Mouse (Mus musculus) hindbrain, embryonic 16.5 days (tissue): ENCODE data around the gene Cacng1. TPM values are rescaled to one million over a fixed set of nuclear protein-coding genes. Genes with fewer than 3 reads are reported as not detected.

Experiments
- ATAC-seq: fragments of 200-750 bp; cut with Nextera tagmentation; 2 replicates; pipeline ENCODE4 v1.8.0; 2017; ENCODE audit warnings: moderate TSS enrichment, moderate library complexity
- H3K27ac ChIP-seq: fragments of 300-500 bp; sonication (generic); 2 replicates; pipeline ENCODE4 v1.5.1; 2014; ENCODE audit warnings: low read depth, mild to moderate bottlenecking, control low read depth, low read length, moderate library complexity
- H3K27me3 ChIP-seq: fragments of 300-500 bp; sonication (generic); replicated peaks from 2 replicates; pipeline ENCODE4 v1.6.1; 2014; ENCODE audit warnings: low read length; ENCODE audit not compliant: control insufficient read depth, insufficient read depth
- H3K36me3 ChIP-seq: fragments of 300-500 bp; sonication (generic); 2 replicates; pipeline ENCODE4 v1.6.1; 2014; ENCODE audit warnings: mild to moderate bottlenecking, low read length, moderate library complexity, mixed read lengths; ENCODE audit not compliant: control insufficient read depth, insufficient read depth
- H3K4me1 ChIP-seq: fragments of 300-500 bp; sonication (generic); 2 replicates; pipeline ENCODE4 v1.6.1; 2014; ENCODE audit warnings: low read depth, low read length; ENCODE audit not compliant: control insufficient read depth, insufficient read depth
- H3K4me2 ChIP-seq: fragments of 300-500 bp; sonication (generic); 2 replicates; pipeline ENCODE4 v1.6.1; 2014; ENCODE audit warnings: mild to moderate bottlenecking, low read length, control low read depth, moderate library complexity
- H3K4me3 ChIP-seq: fragments of 300-500 bp; sonication (generic); 2 replicates; pipeline ENCODE4 v1.5.1; 2014; ENCODE audit warnings: mild to moderate bottlenecking, low read length, control low read depth, moderate library complexity
- H3K9ac ChIP-seq: fragments of 300-500 bp; sonication (generic); 2 replicates; pipeline ENCODE4 v1.6.1; 2014; ENCODE audit warnings: low read depth, mild to moderate bottlenecking, control low read depth, low read length, moderate library complexity
- H3K9me3 ChIP-seq: fragments of 300-500 bp; sonication (generic); 2 replicates; pipeline ENCODE4 v1.6.1; 2014; ENCODE audit warnings: mild to moderate bottlenecking, low read length, moderate library complexity; ENCODE audit not compliant: control insufficient read depth
- WGBS: fragments of 180-500 bp; shearing (Covaris S2); extraction: QIAGEN DNeasy Blood & Tissue Kit; methylation state at CpG from one replicate; pipeline ENCODE4 v1.1.7; 2014; 5-methylcytosine and 5-hydroxymethylcytosine counted together
- polyA plus RNA-seq: library from polyadenylated mRNA; unstranded; fragments of >200 nt; fragmentation: Nextera tagmentation; extraction: Ambion mirVana; gene quantifications from 2 replicates; pipeline ENCODE4 v1.2.1, GENCODE M21; 2015

Cacng1 gene
- polyA plus RNA-seq, 1 experiment from 2014 or later = 0.29 TPM

DNA sequence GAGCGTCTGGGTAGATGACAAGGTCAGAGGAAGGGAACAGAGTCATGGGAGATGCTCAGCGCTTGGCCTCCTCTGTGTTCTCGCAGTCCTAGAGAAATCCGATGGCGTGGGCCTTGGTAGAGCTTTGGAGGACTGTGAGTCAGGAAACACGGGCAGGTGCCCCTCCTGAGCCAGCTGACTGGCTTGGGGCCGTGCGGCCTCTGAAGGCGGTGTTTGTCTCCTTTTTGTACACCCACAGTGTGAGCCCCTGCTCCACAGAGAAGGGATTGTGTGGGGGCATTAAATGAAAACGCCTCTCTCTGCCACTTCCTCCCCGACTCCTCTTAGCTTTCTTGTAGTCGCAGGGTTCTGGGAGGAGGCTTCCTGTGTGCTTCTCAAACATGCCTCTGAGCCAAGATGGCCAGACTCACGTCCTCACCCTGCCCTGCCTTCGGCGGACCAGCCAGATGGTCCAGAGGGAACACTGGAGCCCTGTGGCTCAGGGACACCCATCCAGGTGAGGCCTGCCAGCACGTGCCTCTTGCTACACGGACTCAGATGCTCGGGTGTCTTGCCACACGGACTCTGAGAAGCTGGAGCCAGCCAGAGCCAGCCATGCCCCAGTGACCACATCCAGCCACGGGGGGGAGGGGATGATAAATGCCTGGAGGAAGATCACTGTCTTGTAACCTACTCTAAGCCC, 22.2 kb upstream of the Cacng1 start:
- no peaks in the 10 kb centered on the region for H3K9me3 ChIP-seq
- no peak overlapping the region; the same call in 1 of the 2 replicates for H3K27ac ChIP-seq
- peaks cover 4% of the 10 kb centered on the region; the same call in 1 of the 2 replicates for H3K4me1 ChIP-seq
- H3K36me3 ChIP-seq = peaks cover 34% of the 10 kb centered on the region
- H3K27me3 ChIP-seq = no peaks in the 10 kb centered on the region
- no peak overlapping the region for H3K9ac ChIP-seq
- H3K4me2 ChIP-seq = no peak overlapping the region
- ATAC-seq = peak; percentile 21
- 84% methylated on average over 20 of the region's 20 CpGs for WGBS
- H3K4me3 ChIP-seq = no peak overlapping the region

- H3K4me2 ChIP-seq = no peak overlapping the region
- H3K4me1 ChIP-seq = peaks cover 4% of the 10 kb centered on the region; the same call in 1 of the 2 replicates
- peaks cover 34% of the 10 kb centered on the region for H3K36me3 ChIP-seq
- H3K9me3 ChIP-seq = no peaks in the 10 kb centered on the region
- H3K27ac ChIP-seq = no peak overlapping the region; the same call in 1 of the 2 replicates
- no peak overlapping the region for H3K9ac ChIP-seq
- no peak overlapping the region for H3K4me3 ChIP-seq
- no peaks in the 10 kb centered on the region for H3K27me3 ChIP-seq
- 85% methylated on average over 6 of the region's 6 CpGs for WGBS
- ATAC-seq = no peak
These were observed 21.6 kb upstream of the Cacng1 start for GRCm38 (mm10) chr11:107737886-107738285.

DNA sequence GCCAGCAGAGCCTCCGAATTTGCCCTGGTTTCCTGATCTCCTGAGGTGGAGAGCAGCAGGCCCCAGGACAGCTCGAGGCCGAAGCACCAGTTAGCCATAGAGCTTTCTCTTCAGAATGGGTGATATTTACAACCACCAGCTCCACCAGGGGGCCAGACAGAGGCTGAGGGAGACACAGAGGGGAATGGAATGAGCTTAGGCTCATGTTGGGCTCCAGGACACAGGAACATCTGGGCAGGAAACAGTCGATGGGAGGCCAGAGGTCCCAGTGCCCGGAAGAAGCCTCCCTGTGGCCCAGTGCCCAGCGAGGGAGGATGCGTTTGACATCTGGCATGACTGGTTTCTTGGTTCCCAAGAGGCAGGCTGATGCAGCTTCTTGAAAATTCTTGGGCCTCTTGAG, 17.8 kb upstream of the Cacng1 start:
- H3K27ac ChIP-seq = no peak overlapping the region
- H3K9me3 ChIP-seq = no peaks in the 10 kb centered on the region
- H3K4me1 ChIP-seq = no peaks in the 10 kb centered on the region
- H3K4me2 ChIP-seq = no peak overlapping the region
- no peak overlapping the region for H3K9ac ChIP-seq
- H3K27me3 ChIP-seq = no peaks in the 10 kb centered on the region
- no peak overlapping the region for H3K4me3 ChIP-seq
- peaks cover 31% of the 10 kb centered on the region for H3K36me3 ChIP-seq
- 78% methylated on average over 7 of the region's 7 CpGs for WGBS
- no peak for ATAC-seq

GRCm38 (mm10) chr11:107731498-107731897, 15.2 kb upstream of the Cacng1 start:
- no peaks in the 10 kb centered on the region for H3K27me3 ChIP-seq
- no peak overlapping the region for H3K4me2 ChIP-seq
- no peaks in the 10 kb centered on the region; the same call in none of the 2 replicates for H3K4me1 ChIP-seq
- no peak overlapping the region for H3K4me3 ChIP-seq
- no peak overlapping the region for H3K9ac ChIP-seq
- 83% methylated on average over 5 of the region's 5 CpGs for WGBS
- H3K9me3 ChIP-seq = no peaks in the 10 kb centered on the region
- no peak for ATAC-seq
- no peak overlapping the region for H3K27ac ChIP-seq
- peaks cover 18% of the 10 kb centered on the region for H3K36me3 ChIP-seq

GRCm38 (mm10) chr11:107730940-107731339, 14.6 kb upstream of the Cacng1 start:
- Histone ChIP-seq H3K36me3 (peaks cover 13% of the 10 kb centered on the region), H3K4me2 (no peak overlapping the region), H3K9ac (no peak overlapping the region), H3K9me3 (no peaks in the 10 kb centered on the region), H3K4me3 (no peak overlapping the region), H3K27me3 (no peaks in the 10 kb centered on the region), H3K4me1 (no peaks in the 10 kb centered on the region; the same call in none of the 2 replicates), H3K27ac (no peak overlapping the region)
- WGBS = 73% methylated on average over 4 of the region's 4 CpGs
- ATAC-seq = no peak

- H3K9me3 ChIP-seq = no peaks in the 10 kb centered on the region
- H3K4me3 ChIP-seq = no peak overlapping the region
- H3K9ac ChIP-seq = no peak overlapping the region
- peaks cover 4% of the 10 kb centered on the region; the same call in 1 of the 2 replicates for H3K36me3 ChIP-seq
- WGBS = 84% methylated on average over 7 of the region's 7 CpGs
- no peak overlapping the region for H3K27ac ChIP-seq
- no peak overlapping the region for H3K4me2 ChIP-seq
- H3K4me1 ChIP-seq = no peaks in the 10 kb centered on the region; the same call in none of the 2 replicates
- ATAC-seq = no peak
- no peaks in the 10 kb centered on the region for H3K27me3 ChIP-seq
These were observed 12.8 kb upstream of the Cacng1 start for GRCm38 (mm10) chr11:107729141-107729540.

GRCm38 (mm10) chr11:107728073-107728863, 11.9 kb upstream of the Cacng1 start:
- Histone ChIP-seq H3K4me3 (no peak overlapping the region), H3K9me3 (no peaks in the 10 kb centered on the region), H3K36me3 (no peaks in the 10 kb centered on the region), H3K4me1 (no peaks in the 10 kb centered on the region; the same call in none of the 2 replicates), H3K27ac (no peak overlapping the region), H3K9ac (no peak overlapping the region), H3K27me3 (no peaks in the 10 kb centered on the region), H3K4me2 (no peak overlapping the region)
- WGBS = 75% methylated on average over 13 of the region's 13 CpGs
- ATAC-seq = peak; percentile 50; the same call in 1 of the 2 replicates

GRCm38 (mm10) chr11:107724603-107725002, 8.3 kb upstream of the Cacng1 start:
- Histone ChIP-seq H3K4me1 (no peaks in the 10 kb centered on the region; the same call in none of the 2 replicates), H3K9me3 (no peaks in the 10 kb centered on the region), H3K27ac (no peak overlapping the region), H3K4me3 (no peak overlapping the region), H3K4me2 (no peak overlapping the region), H3K27me3 (no peaks in the 10 kb centered on the region), H3K9ac (no peak overlapping the region), H3K36me3 (no peaks in the 10 kb centered on the region)
- ATAC-seq = no peak
- WGBS = 93% methylated on average over 8 of the region's 8 CpGs

DNA sequence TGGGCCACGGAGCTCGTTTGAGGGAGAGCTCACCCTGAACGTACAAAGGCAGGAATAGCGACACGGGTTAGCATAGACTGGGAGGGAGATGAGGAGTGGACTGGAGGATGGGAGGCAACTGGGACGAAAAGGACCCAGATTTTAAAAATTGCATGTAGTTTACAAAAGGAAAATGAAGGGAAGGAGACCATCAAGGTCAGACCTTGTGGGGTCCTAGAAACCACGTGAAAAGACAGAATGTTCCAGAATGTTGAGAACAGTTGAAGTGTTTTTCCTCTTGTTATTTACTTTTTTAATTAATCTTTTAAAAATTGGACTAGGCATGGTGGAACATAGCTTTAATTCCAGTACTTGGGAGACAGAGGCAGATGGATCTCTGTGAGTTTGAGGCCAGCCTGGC, 4.7 kb upstream of the Cacng1 start:
- Histone ChIP-seq H3K4me1 (no peaks in the 10 kb centered on the region), H3K9me3 (no peaks in the 10 kb centered on the region), H3K9ac (no peak overlapping the region), H3K4me3 (no peak overlapping the region), H3K27me3 (no peaks in the 10 kb centered on the region), H3K27ac (no peak overlapping the region), H3K36me3 (no peaks in the 10 kb centered on the region), H3K4me2 (no peak overlapping the region)
- ATAC-seq = no peak
- WGBS = 85% methylated on average over 7 of the region's 7 CpGs
